ENCODE assay signal across 21 mouse cellular contexts in genomic region chr13:99123476-99124140, GRCm38 (mm10).
A peak's percentile ranks its signal among the peaks of the same experiment; 100 is the strongest.
DNase-seq lines count a peak whose midpoint lies in the region; ATAC-seq and TF ChIP-seq lines count a peak whose summit lies in the region.
"Had no signal": no experiment of that assay in that cellular context is flagged by ENCODE, and none has a peak within 500 bp of the region (broad histone marks: within the 10 kb centered on the region; RNA-seq: fewer than 3 reads in every experiment).

No protein-coding gene starts in this region.

- no peaks in the 10 kb centered on the region for H3K27me3 ChIP-seq in heart, embryonic 15.5 days
- H3K27me3 ChIP-seq in heart, adult 2 months (ENCODE audit: control insufficient read depth, insufficient read depth, low read length) = no peaks in the 10 kb centered on the region
- no peaks in the 10 kb centered on the region for H3K27me3 ChIP-seq in lung, embryonic 16.5 days (ENCODE audit: control insufficient read depth, insufficient read depth, low read depth, low read length)
- no peaks in the 10 kb centered on the region for H3K27me3 ChIP-seq in liver, embryonic 14.5 days (ENCODE audit: control insufficient read depth, insufficient read depth, low read length)
- H3K27me3 ChIP-seq: hindbrain, embryonic 13.5 days; limb, embryonic 12.5 days; midbrain, embryonic 12.5 days had no signal

- no peaks in the 10 kb centered on the region for H3K36me3 ChIP-seq in heart, embryonic 15.5 days
- no peaks in the 10 kb centered on the region for H3K36me3 ChIP-seq in heart, adult 2 months (ENCODE audit: control insufficient read depth, insufficient read depth, low read length)
- no peaks in the 10 kb centered on the region for H3K36me3 ChIP-seq in lung, embryonic 16.5 days (ENCODE audit: control insufficient read depth, insufficient read depth, low read length)
- no peaks in the 10 kb centered on the region for H3K36me3 ChIP-seq in liver, embryonic 14.5 days (replicated peaks; ENCODE audit: control insufficient read depth, insufficient read depth, low read depth)
- H3K36me3 ChIP-seq: G1E; heart, embryonic 13.5 days; hindbrain, embryonic 13.5 days; limb, embryonic 12.5 days; midbrain, embryonic 12.5 days had no signal

- no peaks in the 10 kb centered on the region for H3K79me2 ChIP-seq in heart, adult 2 months (replicated peaks; ENCODE audit: control insufficient read depth, insufficient read depth, low read length)

- peaks cover 24% of the 10 kb centered on the region for H3K4me1 ChIP-seq in heart, embryonic 15.5 days (replicated peaks)
- H3K4me1 ChIP-seq in heart, adult 2 months (ENCODE audit: control insufficient read depth, insufficient read depth, low read length) = peaks cover 14% of the 10 kb centered on the region
- H3K4me1 ChIP-seq in lung, embryonic 16.5 days (replicated peaks; ENCODE audit: control insufficient read depth, insufficient read depth, low read length) = peaks cover 18% of the 10 kb centered on the region
- H3K4me1 ChIP-seq in liver, embryonic 14.5 days (replicated peaks; ENCODE audit: control insufficient read depth in 2 of 2, insufficient read depth in 2 of 2, low read length in 1 of 2) = peaks cover 7 to 14% of the 10 kb centered on the region in 2 experiments
- H3K4me1 ChIP-seq: midbrain, embryonic 12.5 days had no signal

- WGBS in heart, embryonic 15.5 days = 78% methylated on average over 12 of the region's 12 CpGs
- WGBS in heart, adult 2 months = 86% methylated on average over 12 of the region's 12 CpGs
- 69% methylated on average over 12 of the region's 12 CpGs for WGBS in lung, embryonic 16.5 days
- WGBS in liver, embryonic 14.5 days (ENCODE audit: insufficient replicate concordance) = 54% methylated on average over 12 of the region's 12 CpGs

- H3K4me3 ChIP-seq in heart, embryonic 15.5 days = no peak overlapping the region
- no peak overlapping the region for H3K4me3 ChIP-seq in heart, adult 2 months
- no peak overlapping the region for H3K4me3 ChIP-seq in lung, embryonic 16.5 days (ENCODE audit: low read length)
- H3K4me3 ChIP-seq in liver, embryonic 14.5 days (ENCODE audit: insufficient read depth in 1 of 2, low read depth in 2 of 2, low read length in 2 of 2) = no peak overlapping the region
- H3K4me3 ChIP-seq: erythroblast, embryonic 14.5 days; heart, embryonic 13.5 days; hindbrain, embryonic 13.5 days; left cerebral cortex, adult 2 months; limb, embryonic 12.5 days; midbrain, embryonic 12.5 days had no signal

- no peak for ATAC-seq in heart, embryonic 15.5 days (replicated peaks; ENCODE audit: insufficient number of reproducible peaks, insufficient read depth, low FRiP score, low read depth)
- peak; percentile 34; the same call in 1 of the 2 replicates for ATAC-seq in lung, embryonic 16.5 days (ENCODE audit: low read depth)
- ATAC-seq in erythroblast, adult 5-6 weeks (replicated peaks; ENCODE audit: low FRiP score, poor library complexity, severe bottlenecking) = peak; percentile 77
- peak; percentile 83 for ATAC-seq in liver, embryonic 14.5 days (ENCODE audit: insufficient read depth)
- ATAC-seq: intestine, embryonic 16.5 days had no signal

- intact Hi-C loops in heart, adult 2 months (cut with DNase I) = loop anchor here (2.0 kb wide), 1 partner anchor 45 kb away; no protein-coding TSS in a partner anchor

- TF ChIP-seq POLR2A in heart, adult 2 months (IDR thresholded peaks at IDR 0.05; ENCODE audit: insufficient read depth, low read depth, low read length) = no peak

- TF ChIP-seq CTCF in heart, adult 2 months (IDR thresholded peaks at IDR 0.05) = no peak
- TF ChIP-seq CTCF in liver, embryonic 14.5 days (IDR thresholded peaks at IDR 0.05; ENCODE audit: low read depth) = no peak

- DNase-seq in heart, adult 2 months = no peak
- no peak for DNase-seq in lung, postnatal 25 days (ENCODE audit: low spot score)
- peak in 1 of 3 experiments; percentile 31 for DNase-seq in liver, embryonic 14.5 days (ENCODE audit: low read depth in 3 of 3, low spot score in 3 of 3)
- no peak for DNase-seq in T-cell, adult 2 months (ENCODE audit: low spot score)
- no peak for DNase-seq in adrenal gland, postnatal 25 days
- DNase-seq: adrenal gland, postnatal 10 days; cerebellum, adult 8-10 months; embryo, embryonic 11 days; gastrocnemius, postnatal 14 days; lung, postnatal 36 days had no signal

- H3K9ac ChIP-seq in heart, embryonic 15.5 days = no peak overlapping the region
- no peak overlapping the region for H3K9ac ChIP-seq in heart, adult 2 months (ENCODE audit: low read depth, low read length)
- H3K9ac ChIP-seq in lung, embryonic 16.5 days (ENCODE audit: low read length) = no peak overlapping the region
- no peak overlapping the region for H3K9ac ChIP-seq in liver, embryonic 14.5 days (replicated peaks)
- H3K9ac ChIP-seq: heart, embryonic 13.5 days; hindbrain, embryonic 13.5 days; limb, embryonic 12.5 days; midbrain, embryonic 12.5 days had no signal

- no peaks in the 10 kb centered on the region for H3K9me3 ChIP-seq in heart, embryonic 15.5 days (replicated peaks)
- H3K9me3 ChIP-seq in lung, embryonic 16.5 days (ENCODE audit: control insufficient read depth, low read length) = no peaks in the 10 kb centered on the region
- no peaks in the 10 kb centered on the region for H3K9me3 ChIP-seq in liver, embryonic 14.5 days (ENCODE audit: control insufficient read depth, low read length)
- H3K9me3 ChIP-seq: G1E; heart, embryonic 13.5 days; hindbrain, embryonic 13.5 days; limb, embryonic 12.5 days; midbrain, embryonic 12.5 days had no signal

- no peak for TF ChIP-seq EP300 in heart, adult 2 months (IDR thresholded peaks at IDR 0.05; ENCODE audit: insufficient read depth, low read depth, low read length)
- TF ChIP-seq EP300 in liver, embryonic 14.5 days (IDR thresholded peaks at IDR 0.05; ENCODE audit: low read depth) = no peak

- H3K27ac ChIP-seq in heart, embryonic 15.5 days = 0 out of 2 replicates have a peak overlapping the region, but pooled peaks have one; percentile 29
- H3K27ac ChIP-seq in heart, adult 2 months = no peak overlapping the region; the same call in 1 of the 2 replicates
- 0 out of 2 replicates have a peak overlapping the region, but pooled peaks have one; percentile 28 for H3K27ac ChIP-seq in lung, embryonic 16.5 days (ENCODE audit: low read length)
- no peak overlapping the region for H3K27ac ChIP-seq in liver, embryonic 14.5 days
- H3K27ac ChIP-seq: hindbrain, embryonic 13.5 days; limb, embryonic 12.5 days; midbrain, embryonic 12.5 days had no signal

- H3K4me2 ChIP-seq in heart, embryonic 15.5 days = no peak overlapping the region
- H3K4me2 ChIP-seq in lung, embryonic 16.5 days (ENCODE audit: low read depth, low read length) = no peak overlapping the region
- H3K4me2 ChIP-seq in liver, embryonic 14.5 days (ENCODE audit: low read depth) = peak overlapping the region; percentile 18
- H3K4me2 ChIP-seq: heart, embryonic 13.5 days; hindbrain, embryonic 13.5 days; limb, embryonic 12.5 days; midbrain, embryonic 12.5 days had no signal

Comparison
In these comparisons a context has a peak if more than half of its experiments do, and no peak if none do; other contexts are left out.
1. H3K27ac ChIP-seq: peak in heart, embryonic 15.5 days (single experiment) and lung, embryonic 16.5 days (single experiment); none in heart, adult 2 months (single experiment) and liver, embryonic 14.5 days (single experiment).